Mouse (Mus musculus): ENCODE measurements at regions not wholly inside any gene's neighbourhood (a gene's known extent, or its start where the extent isn't known, plus 50 kb on each side); places are given as distances from the start of the nearest gene placed in this dataset.

- ATAC-seq (ENCODE audit: borderline replicate concordance, extremely low read depth, low FRiP score, low TSS enrichment), result no peak
- Histone ChIP-seq H3K4me1 (no peaks in the 10 kb centered on the region), H3K4me3 (no peak overlapping the region), H3K9ac (no peak overlapping the region), H3K4me2 (no peak overlapping the region), H3K27me3 (no peaks in the 10 kb centered on the region), H3K36me3 (no peaks in the 10 kb centered on the region), H3K9me3 (no peaks in the 10 kb centered on the region), H3K27ac (no peak overlapping the region)
Observed at GRCm38 (mm10) chr2:108584799-108585198, 695.7 kb upstream of the Kif18a start.

GRCm38 (mm10) chr2:108593555-108593954, 687.0 kb upstream of the Kif18a start:
- Histone ChIP-seq H3K4me1 (no peaks in the 10 kb centered on the region), H3K4me2 (no peak overlapping the region), H3K4me3 (no peak overlapping the region), H3K27me3 (no peaks in the 10 kb centered on the region), H3K9ac (no peak overlapping the region), H3K27ac (no peak overlapping the region), H3K9me3 (no peaks in the 10 kb centered on the region), H3K36me3 (no peaks in the 10 kb centered on the region)
- no peak for ATAC-seq (ENCODE audit: borderline replicate concordance, extremely low read depth, low FRiP score, low TSS enrichment)
- WGBS, result 77% methylated on average over 3 of the region's 3 CpGs

- no peaks in the 10 kb centered on the region for H3K36me3 ChIP-seq
- no peaks in the 10 kb centered on the region for H3K27me3 ChIP-seq
- H3K9ac ChIP-seq, result no peak overlapping the region
- no peak overlapping the region for H3K4me3 ChIP-seq
- no peak overlapping the region for H3K27ac ChIP-seq
- H3K9me3 ChIP-seq, result no peaks in the 10 kb centered on the region
- WGBS, result 29% methylated on average over 1 of the region's 1 CpGs
- no peaks in the 10 kb centered on the region for H3K4me1 ChIP-seq
- H3K4me2 ChIP-seq, result no peak overlapping the region
- ATAC-seq (ENCODE audit: borderline replicate concordance, extremely low read depth, low FRiP score, low TSS enrichment), result no peak
Observed at GRCm38 (mm10) chr2:108600346-108600745, 680.2 kb upstream of the Kif18a start.

GRCm38 (mm10) chr2:108619580-108619979, 661.0 kb upstream of the Kif18a start:
- no peak for ATAC-seq (ENCODE audit: borderline replicate concordance, extremely low read depth, low FRiP score, low TSS enrichment)
- Histone ChIP-seq H3K4me1 (peaks cover 6% of the 10 kb centered on the region; the same call in 1 of the 2 replicates), H3K9me3 (no peaks in the 10 kb centered on the region), H3K4me3 (no peak overlapping the region), H3K27ac (no peak overlapping the region), H3K9ac (no peak overlapping the region), H3K27me3 (no peaks in the 10 kb centered on the region), H3K36me3 (no peaks in the 10 kb centered on the region), H3K4me2 (no peak overlapping the region)

- no peak overlapping the region for H3K4me2 ChIP-seq
- H3K9me3 ChIP-seq, result no peaks in the 10 kb centered on the region
- peak; percentile 79; the same call in 1 of the 2 replicates for ATAC-seq (ENCODE audit: borderline replicate concordance, extremely low read depth, low FRiP score, low TSS enrichment)
- peaks cover 6% of the 10 kb centered on the region; the same call in 1 of the 2 replicates for H3K4me1 ChIP-seq
- H3K4me3 ChIP-seq, result no peak overlapping the region
- H3K36me3 ChIP-seq, result no peaks in the 10 kb centered on the region
- H3K27me3 ChIP-seq, result no peaks in the 10 kb centered on the region
- peak overlapping the region; percentile 4; the same call in 1 of the 2 replicates for H3K27ac ChIP-seq
- WGBS, result 12% methylated on average over 4 of the region's 4 CpGs
- no peak overlapping the region for H3K9ac ChIP-seq
Observed at GRCm38 (mm10) chr2:108622367-108623162, 658.0 kb upstream of the Kif18a start.

GRCm38 (mm10) chr2:108635644-108636043, 644.9 kb upstream of the Kif18a start:
- Histone ChIP-seq H3K4me3 (no peak overlapping the region), H3K4me1 (no peaks in the 10 kb centered on the region), H3K27ac (no peak overlapping the region), H3K9ac (no peak overlapping the region), H3K36me3 (no peaks in the 10 kb centered on the region), H3K27me3 (no peaks in the 10 kb centered on the region), H3K9me3 (no peaks in the 10 kb centered on the region), H3K4me2 (no peak overlapping the region)
- no peak for ATAC-seq (ENCODE audit: borderline replicate concordance, extremely low read depth, low FRiP score, low TSS enrichment)
- WGBS, result 84% methylated on average over 4 of the region's 4 CpGs

GRCm38 (mm10) chr2:108660697-108661388, 619.7 kb upstream of the Kif18a start:
- 30% methylated on average over 4 of the region's 4 CpGs for WGBS
- ATAC-seq (ENCODE audit: borderline replicate concordance, extremely low read depth, low FRiP score, low TSS enrichment), result no peak

GRCm38 (mm10) chr2:108677777-108678380, 602.7 kb upstream of the Kif18a start:
- H3K27me3 ChIP-seq, result no peaks in the 10 kb centered on the region
- H3K9ac ChIP-seq, result no peak overlapping the region
- H3K36me3 ChIP-seq, result no peaks in the 10 kb centered on the region
- H3K4me3 ChIP-seq, result no peak overlapping the region
- H3K4me2 ChIP-seq, result no peak overlapping the region
- no peaks in the 10 kb centered on the region for H3K4me1 ChIP-seq
- WGBS, result 53% methylated on average over 2 of the region's 2 CpGs
- no peak overlapping the region for H3K27ac ChIP-seq
- H3K9me3 ChIP-seq, result no peaks in the 10 kb centered on the region
- no peak for ATAC-seq (ENCODE audit: borderline replicate concordance, extremely low read depth, low FRiP score, low TSS enrichment)

More at GRCm38 (mm10) chr2:108660697-108661388, 619.7 kb upstream of the Kif18a start:
- Histone ChIP-seq H3K36me3 (no peaks in the 10 kb centered on the region), H3K4me1 (no peaks in the 10 kb centered on the region), H3K4me3 (no peak overlapping the region), H3K27me3 (no peaks in the 10 kb centered on the region), H3K9ac (no peak overlapping the region), H3K4me2 (no peak overlapping the region), H3K9me3 (no peaks in the 10 kb centered on the region), H3K27ac (no peak overlapping the region)

- Histone ChIP-seq H3K9me3 (no peaks in the 10 kb centered on the region), H3K9ac (no peak overlapping the region), H3K4me3 (no peak overlapping the region), H3K27ac (no peak overlapping the region), H3K27me3 (no peaks in the 10 kb centered on the region), H3K4me2 (no peak overlapping the region), H3K36me3 (no peaks in the 10 kb centered on the region), H3K4me1 (no peaks in the 10 kb centered on the region; the same call in 1 of the 2 replicates)
- ATAC-seq (ENCODE audit: borderline replicate concordance, extremely low read depth, low FRiP score, low TSS enrichment), result no peak
- WGBS, result 73% methylated on average over 3 of the region's 3 CpGs
Observed at GRCm38 (mm10) chr2:108681574-108681973, 599.0 kb upstream of the Kif18a start.

GRCm38 (mm10) chr2:108686019-108686743, 594.4 kb upstream of the Kif18a start:
- Histone ChIP-seq H3K4me1 (no peaks in the 10 kb centered on the region; the same call in 1 of the 2 replicates), H3K27ac (no peak overlapping the region), H3K4me3 (no peak overlapping the region), H3K36me3 (no peaks in the 10 kb centered on the region), H3K27me3 (no peaks in the 10 kb centered on the region), H3K4me2 (no peak overlapping the region), H3K9me3 (no peaks in the 10 kb centered on the region), H3K9ac (no peak overlapping the region)
- no peak for ATAC-seq (ENCODE audit: borderline replicate concordance, extremely low read depth, low FRiP score, low TSS enrichment)
- WGBS, result 59% methylated on average over 6 of the region's 6 CpGs

- H3K36me3 ChIP-seq, result no peaks in the 10 kb centered on the region
- 46% methylated on average over 4 of the region's 4 CpGs for WGBS
- H3K9me3 ChIP-seq, result no peaks in the 10 kb centered on the region
- no peak for ATAC-seq (ENCODE audit: borderline replicate concordance, extremely low read depth, low FRiP score, low TSS enrichment)
- no peaks in the 10 kb centered on the region; the same call in 1 of the 2 replicates for H3K4me1 ChIP-seq
- no peak overlapping the region for H3K4me2 ChIP-seq
- H3K9ac ChIP-seq, result no peak overlapping the region
- H3K27me3 ChIP-seq, result no peaks in the 10 kb centered on the region
- no peak overlapping the region for H3K4me3 ChIP-seq
- H3K27ac ChIP-seq, result no peak overlapping the region
Observed at GRCm38 (mm10) chr2:108690091-108690490, 590.4 kb upstream of the Kif18a start.

All from lung, embryonic 15.5 days (tissue).